Mouse (Mus musculus) erythroblast, embryonic 14.5 days (primary cell): ENCODE data around the gene Laptm5.

Source experiments
- GATA1 ChIP-seq: IDR thresholded peaks from 2 replicates; pipeline ENCODE4 v1.6.1; 2012; ENCODE audit warnings: low read length, inconsistent platforms, mixed read lengths
- TAL1 ChIP-seq: IDR thresholded peaks from 3 replicates; pipeline ENCODE4 v1.6.1; 2012; ENCODE audit warnings: low read length, inconsistent platforms, mixed read lengths

DNA sequence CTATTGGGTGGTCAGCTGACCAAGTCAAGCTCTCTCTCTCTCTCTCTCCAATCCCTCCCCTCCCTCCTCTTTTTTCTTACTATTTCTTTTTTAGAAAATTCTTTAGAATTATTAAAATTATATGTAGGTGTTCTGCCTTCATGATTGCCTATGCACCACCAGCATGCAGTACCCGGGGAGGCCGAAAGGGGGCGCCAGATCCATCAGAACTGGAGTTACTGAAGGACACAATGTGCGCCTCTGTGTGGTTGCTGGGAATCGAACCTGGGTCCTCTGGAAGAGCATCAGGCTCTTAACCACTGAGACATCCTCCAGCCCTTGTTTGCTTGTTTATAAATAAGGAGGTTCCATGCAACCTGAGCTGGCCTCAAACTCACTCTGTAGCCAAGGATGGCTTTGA, 39.5 kb upstream of the Laptm5 start:
- no peak for TF ChIP-seq GATA1
- no peak for TF ChIP-seq TAL1
